Mouse (Mus musculus) layer of hippocampus, postnatal 36 days (tissue): ENCODE results near the gene Des. TPM values are rescaled to one million over a fixed set of nuclear protein-coding genes. Genes with fewer than 3 reads are reported as not detected.

Source experiments
- DNase-seq, 2 experiments: peaks; one replicate each; pipeline ENCODE4 v3.0.0; 2022
- total RNA-seq, 2 experiments: library from RNA; stranded (reverse); gene quantifications; 2 replicates each; pipeline ENCODE4 v1.2.3; 2021

The Des gene
- total RNA-seq, 2 experiments from 2014 or later = 0.72 to 1.1 TPM

GRCm38 (mm10) chr1:75384470-75385141 is 24.5 kb downstream of the Des start:
- DNase-seq = peak in 1 of 2 experiments; percentile 39

DNA sequence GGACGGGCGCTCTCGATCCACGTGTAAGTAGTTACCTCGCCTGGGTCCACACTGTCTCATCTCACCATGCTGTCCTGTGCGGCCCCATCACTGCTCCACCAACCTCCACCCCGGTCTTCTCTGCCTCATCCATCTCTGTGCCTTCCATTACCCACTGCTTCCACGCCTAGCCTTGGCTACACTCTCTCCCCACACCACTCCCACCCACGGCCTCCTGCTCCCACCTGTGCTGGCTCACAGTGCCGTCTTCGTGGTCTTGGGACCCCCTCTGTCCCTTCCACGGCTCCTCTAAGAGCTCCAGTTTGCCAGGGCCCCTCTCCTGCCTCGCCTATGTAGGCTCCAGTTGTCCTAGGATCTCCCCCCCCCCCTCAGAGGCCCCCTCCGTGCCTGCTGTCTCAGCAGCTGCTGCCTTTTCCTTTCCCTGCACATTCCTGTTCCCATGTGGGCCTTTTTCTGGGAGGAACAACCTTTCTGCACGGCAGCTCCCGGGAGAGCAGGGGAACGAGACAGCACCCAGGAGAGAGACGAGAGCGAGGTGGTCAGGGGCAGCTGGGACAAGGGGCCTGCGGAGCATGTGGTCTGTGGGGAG is 25.1 kb downstream of the Des start:
- DNase-seq = peak; percentile 48 to 51

GRCm38 (mm10) chr1:75386149-75386548 is 26.0 kb downstream of the Des start:
- peak in 1 of 2 experiments; percentile 31 for DNase-seq

DNA sequence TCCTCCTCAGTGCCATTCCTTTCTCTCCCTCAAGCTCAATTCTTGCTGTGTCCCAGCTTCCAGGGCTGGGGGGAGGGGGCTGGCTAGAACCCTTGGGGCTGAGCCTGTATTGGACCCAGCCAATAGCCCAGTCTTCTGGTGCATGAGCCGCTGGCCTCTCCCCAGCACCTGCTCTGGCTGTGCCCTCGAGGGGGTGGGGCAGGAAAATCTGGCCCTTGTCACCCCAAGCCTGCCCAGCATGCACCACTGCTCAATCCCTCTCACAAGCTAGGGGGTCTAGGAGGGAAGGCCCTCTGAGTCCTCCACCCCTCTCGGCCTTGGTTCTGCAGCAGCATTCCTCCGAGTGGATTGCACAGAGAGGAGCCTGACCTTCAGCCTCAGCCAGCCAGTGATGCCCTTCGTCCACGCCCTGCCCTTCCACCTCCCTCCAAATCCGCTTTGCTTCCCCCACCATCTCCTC is 27.4 kb downstream of the Des start:
- DNase-seq = no peak

- peak in 1 of 2 experiments; percentile 39 for DNase-seq
Observed at GRCm38 (mm10) chr1:75387929-75388897, 28.1 kb downstream of the Des start.

DNA sequence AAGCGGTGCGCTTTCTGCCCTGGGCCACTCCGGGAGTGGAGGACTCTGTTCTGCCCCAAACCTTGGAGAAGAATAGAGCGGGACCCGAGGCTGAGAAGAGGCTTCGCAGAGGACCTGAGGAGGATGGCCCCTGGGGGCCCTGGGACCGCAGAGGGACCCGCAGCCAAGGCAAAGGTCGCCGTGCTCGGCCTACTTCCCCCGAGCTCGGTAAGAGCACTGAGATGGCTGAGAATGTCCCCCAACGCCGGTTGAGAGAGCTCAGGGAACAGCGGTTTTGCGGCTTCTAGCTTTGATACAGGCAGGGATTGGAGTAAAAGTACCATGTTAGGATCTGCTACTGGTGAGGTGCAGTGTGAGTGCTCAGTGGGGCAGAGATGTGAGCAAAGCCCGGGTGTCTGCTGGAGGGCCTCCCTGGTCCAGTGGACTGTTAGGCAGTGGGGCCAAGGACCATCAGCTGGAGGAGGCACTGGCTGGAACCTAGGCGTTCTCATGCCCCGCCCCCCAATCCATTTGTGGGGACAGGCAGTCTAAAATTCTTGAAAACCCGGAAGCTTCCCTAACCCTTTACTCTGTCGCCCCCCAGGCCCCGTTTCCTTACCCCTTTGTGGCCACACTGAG is 28.9 kb downstream of the Des start:
- DNase-seq = no peak

GRCm38 (mm10) chr1:75393139-75393538 is 33.0 kb downstream of the Des start:
- peak; percentile 52 to 54 for DNase-seq

GRCm38 (mm10) chr1:75393846-75394245 is 33.7 kb downstream of the Des start:
- DNase-seq = no peak

DNA sequence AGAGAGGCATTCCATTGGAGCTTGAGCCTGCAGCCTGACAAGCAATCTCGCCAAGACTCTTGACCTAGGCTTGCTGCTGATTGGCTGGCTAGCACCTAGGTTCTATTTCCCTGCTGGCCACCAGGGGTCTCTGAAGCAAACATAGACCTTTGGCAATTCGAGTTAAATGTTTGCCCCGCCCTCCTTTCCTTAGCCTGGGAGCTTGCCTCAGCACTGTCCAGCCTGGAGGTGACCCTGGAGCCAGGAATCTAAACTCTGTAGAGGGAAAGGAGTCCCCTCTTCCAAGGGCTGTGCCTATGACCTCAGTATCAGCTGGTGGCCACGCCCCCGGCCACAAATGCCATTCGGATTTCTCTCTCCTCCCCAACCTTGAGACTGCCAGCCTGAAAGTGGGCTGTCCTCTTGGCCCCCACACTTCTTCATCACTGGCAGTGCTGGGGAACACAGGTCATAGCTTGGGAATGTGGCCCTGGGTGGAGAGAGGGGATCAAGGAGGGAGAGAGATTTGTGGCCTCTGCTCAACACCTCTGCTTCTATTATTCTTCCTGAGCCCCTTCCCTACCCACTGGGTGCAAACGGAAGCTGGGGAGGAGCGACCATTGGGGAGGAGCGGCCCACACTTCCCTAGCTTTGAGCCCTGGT is 38.8 kb downstream of the Des start:
- no peak for DNase-seq

GRCm38 (mm10) chr1:75399755-75400492 is 39.8 kb downstream of the Des start:
- peak in 1 of 2 experiments; percentile 45 for DNase-seq

- no peak for DNase-seq
Observed at GRCm38 (mm10) chr1:75400493-75401115, 40.5 kb downstream of the Des start.

DNA sequence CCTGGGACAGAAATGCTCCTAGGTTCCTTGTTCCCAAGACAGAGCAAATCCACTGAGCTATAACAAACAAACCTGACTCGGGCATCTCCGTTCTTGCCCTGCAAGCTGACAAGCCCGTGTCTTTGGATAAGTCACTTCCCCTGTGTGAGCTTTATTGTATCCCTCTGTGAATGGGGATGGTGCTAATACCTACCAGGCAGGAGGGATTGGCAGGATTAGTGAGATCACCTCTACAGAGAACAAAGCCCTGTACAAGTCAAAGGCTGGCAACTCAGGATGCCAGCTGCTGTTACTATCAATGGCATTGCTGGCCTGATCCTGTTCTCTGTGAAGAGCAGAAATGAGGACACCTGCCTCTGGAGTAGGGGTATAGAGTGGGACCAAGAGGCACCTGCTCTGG is 45.4 kb downstream of the Des start:
- no peak for DNase-seq

- no peak for DNase-seq
Observed at GRCm38 (mm10) chr1:75406173-75406572, 46.0 kb downstream of the Des start.

DNA sequence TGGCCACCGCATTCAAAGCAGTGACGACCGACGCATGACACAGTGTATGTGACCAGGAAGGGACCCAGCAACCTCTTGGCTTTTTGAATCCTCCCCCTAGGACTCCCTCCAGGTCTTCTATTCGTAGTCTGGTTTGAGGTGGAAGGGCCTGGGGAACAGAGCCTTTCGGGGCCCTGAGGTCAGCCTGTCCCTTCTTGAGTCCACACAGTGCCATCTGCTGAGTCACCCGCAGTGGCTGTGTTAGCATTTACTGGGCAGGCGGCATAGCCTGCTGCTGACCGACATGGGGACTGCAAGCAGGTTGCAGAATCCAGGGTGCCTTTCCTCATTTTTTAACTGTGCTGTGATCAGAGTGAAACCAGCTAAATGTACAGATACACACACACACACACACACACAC is 46.9 kb downstream of the Des start:
- DNase-seq = no peak

- no peak for DNase-seq
Observed at GRCm38 (mm10) chr1:75408210-75408609, 48.1 kb downstream of the Des start.

- DNase-seq = no peak
Observed at GRCm38 (mm10) chr1:75409950-75410349, 49.8 kb downstream of the Des start.

- no peak for DNase-seq
Observed at GRCm38 (mm10) chr1:75412196-75412595, 52.1 kb downstream of the Des start.

GRCm38 (mm10) chr1:75413749-75414148 is 53.6 kb downstream of the Des start:
- DNase-seq = no peak
